Mouse (Mus musculus) embryonic fibroblast, embryonic 13.5 days (primary cell): ENCODE measurements around the gene Habp4.

ENCODE experiments used
- CTCF ChIP-seq: IDR thresholded peaks from 2 replicates; pipeline ENCODE4 v1.5.1; 2011; ENCODE audit warnings: mild to moderate bottlenecking, control low read depth, low read length, moderate library complexity, borderline replicate concordance; ENCODE audit not compliant: insufficient read depth
- POLR2A ChIP-seq: IDR thresholded peaks from 2 replicates; pipeline ENCODE4 v1.6.1; 2011; ENCODE audit warnings: low read depth, mild to moderate bottlenecking, control low read depth, low read length, moderate library complexity

- TF ChIP-seq CTCF (no peak), POLR2A (no peak)
These were observed 23.6 kb downstream of the Habp4 start for GRCm38 (mm10) chr13:64185176-64185575.
